Mouse (Mus musculus) limb, embryonic 15.5 days (tissue): ENCODE measurements around the gene Rsph3b. TPM values are rescaled to one million over a fixed set of nuclear protein-coding genes. Genes with fewer than 3 reads are reported as not detected.
A peak's percentile ranks its signal among the peaks of the same experiment; 100 is the strongest.

Source experiments
- ATAC-seq: fragments of 200-750 bp; cut with Nextera tagmentation; 2 replicates; pipeline ENCODE4 v1.8.0; 2017; ENCODE audit warnings: low read depth, moderate TSS enrichment; ENCODE audit not compliant: insufficient number of reproducible peaks, low FRiP score, low TSS enrichment
- H3K27ac ChIP-seq: fragments of 300-500 bp; sonication (generic); 2 replicates; pipeline ENCODE4 v1.5.1; 2015; ENCODE audit warnings: moderate library complexity, mild to moderate bottlenecking, inconsistent platforms
- H3K27me3 ChIP-seq: fragments of 300-500 bp; sonication (generic); 2 replicates; pipeline ENCODE4 v1.6.1; 2015; ENCODE audit warnings: inconsistent platforms
- H3K36me3 ChIP-seq: fragments of 300-500 bp; sonication (generic); 2 replicates; pipeline ENCODE4 v1.6.1; 2015; ENCODE audit warnings: inconsistent platforms
- H3K4me1 ChIP-seq: fragments of 300-500 bp; sonication (generic); 2 replicates; pipeline ENCODE4 v1.6.1; 2015; ENCODE audit warnings: inconsistent platforms
- H3K4me2 ChIP-seq: fragments of 300-500 bp; sonication (generic); 2 replicates; pipeline ENCODE4 v1.6.1; 2015; ENCODE audit warnings: mild to moderate bottlenecking, inconsistent platforms
- H3K4me3 ChIP-seq: fragments of 300-500 bp; sonication (generic); 2 replicates; pipeline ENCODE4 v1.5.1; 2015; ENCODE audit warnings: mild to moderate bottlenecking, inconsistent platforms
- H3K9ac ChIP-seq: fragments of 300-500 bp; sonication (generic); 2 replicates; pipeline ENCODE4 v1.6.1; 2015; ENCODE audit warnings: inconsistent platforms
- H3K9me3 ChIP-seq: fragments of 300-500 bp; sonication (generic); 2 replicates; pipeline ENCODE4 v1.6.1; 2016; ENCODE audit warnings: inconsistent platforms
- WGBS: fragments of 180-500 bp; shearing (Covaris S2); methylation state at CpG from one replicate; pipeline ENCODE4 v1.1.7; 2015; 5-methylcytosine and 5-hydroxymethylcytosine counted together
- polyA plus RNA-seq: library from polyadenylated mRNA; unstranded; fragments of >200 nt; fragmentation: Nextera tagmentation; extraction: Ambion mirVana; gene quantifications from 2 replicates; pipeline ENCODE4 v1.2.1, GENCODE M21; 2015

Gene Rsph3b
- polyA plus RNA-seq, 1 experiment from 2014 or later = 35.7 TPM

- no peak overlapping the region for H3K4me2 ChIP-seq
- H3K9ac ChIP-seq = no peak overlapping the region
- H3K36me3 ChIP-seq = no peaks in the 10 kb centered on the region
- no peak overlapping the region for H3K27ac ChIP-seq
- no peak for ATAC-seq
- H3K9me3 ChIP-seq = no peaks in the 10 kb centered on the region
- WGBS = 95% methylated on average over 1 of the region's 1 CpGs
- H3K4me1 ChIP-seq = no peaks in the 10 kb centered on the region
- H3K27me3 ChIP-seq = no peaks in the 10 kb centered on the region
- H3K4me3 ChIP-seq = no peak overlapping the region
These were observed 64.0 kb downstream of the Rsph3b start for GRCm38 (mm10) chr17:6884531-6884930.

- Histone ChIP-seq H3K27ac (no peak overlapping the region), H3K36me3 (no peaks in the 10 kb centered on the region), H3K9me3 (no peaks in the 10 kb centered on the region), H3K4me3 (no peak overlapping the region), H3K4me1 (no peaks in the 10 kb centered on the region), H3K27me3 (no peaks in the 10 kb centered on the region), H3K4me2 (no peak overlapping the region), H3K9ac (no peak overlapping the region)
- WGBS = 82% methylated on average over 6 of the region's 6 CpGs
- ATAC-seq = no peak
These were observed 67.2 kb downstream of the Rsph3b start for GRCm38 (mm10) chr17:6881306-6881705.

- H3K36me3 ChIP-seq = no peaks in the 10 kb centered on the region
- WGBS = 93% methylated on average over 2 of the region's 2 CpGs
- H3K4me3 ChIP-seq = no peak overlapping the region
- no peak overlapping the region for H3K4me2 ChIP-seq
- H3K27ac ChIP-seq = no peak overlapping the region
- H3K9ac ChIP-seq = no peak overlapping the region
- no peak for ATAC-seq
- H3K9me3 ChIP-seq = no peaks in the 10 kb centered on the region
- no peaks in the 10 kb centered on the region for H3K27me3 ChIP-seq
- H3K4me1 ChIP-seq = peaks cover 15% of the 10 kb centered on the region
These were observed 77.1 kb downstream of the Rsph3b start for GRCm38 (mm10) chr17:6871421-6871820.

GRCm38 (mm10) chr17:6868810-6869209 is 79.7 kb downstream of the Rsph3b start:
- peaks cover 36% of the 10 kb centered on the region for H3K4me1 ChIP-seq
- no peaks in the 10 kb centered on the region for H3K36me3 ChIP-seq
- no peak overlapping the region for H3K4me3 ChIP-seq
- no peak overlapping the region for H3K27ac ChIP-seq
- H3K9me3 ChIP-seq = no peaks in the 10 kb centered on the region
- no peaks in the 10 kb centered on the region for H3K27me3 ChIP-seq
- ATAC-seq = no peak
- H3K4me2 ChIP-seq = no peak overlapping the region
- no peak overlapping the region for H3K9ac ChIP-seq

GRCm38 (mm10) chr17:6867740-6868139 is 80.7 kb downstream of the Rsph3b start:
- H3K9me3 ChIP-seq = no peaks in the 10 kb centered on the region
- no peak overlapping the region for H3K27ac ChIP-seq
- H3K4me2 ChIP-seq = no peak overlapping the region
- H3K9ac ChIP-seq = no peak overlapping the region
- no peaks in the 10 kb centered on the region for H3K36me3 ChIP-seq
- peaks cover 36% of the 10 kb centered on the region for H3K4me1 ChIP-seq
- no peaks in the 10 kb centered on the region for H3K27me3 ChIP-seq
- no peak for ATAC-seq
- no peak overlapping the region for H3K4me3 ChIP-seq
- WGBS = 26% methylated on average over 7 of the region's 7 CpGs

- Histone ChIP-seq H3K9ac (no peak overlapping the region), H3K4me1 (peaks cover 42% of the 10 kb centered on the region), H3K4me2 (no peak overlapping the region), H3K4me3 (no peak overlapping the region), H3K27me3 (no peaks in the 10 kb centered on the region), H3K9me3 (no peaks in the 10 kb centered on the region), H3K27ac (no peak overlapping the region), H3K36me3 (no peaks in the 10 kb centered on the region)
- 26% methylated on average over 1 of the region's 1 CpGs for WGBS
- ATAC-seq = no peak
These were observed 81.9 kb downstream of the Rsph3b start for GRCm38 (mm10) chr17:6866576-6866975.

GRCm38 (mm10) chr17:6865580-6865979 is 82.9 kb downstream of the Rsph3b start:
- Histone ChIP-seq H3K36me3 (no peaks in the 10 kb centered on the region), H3K9ac (no peak overlapping the region), H3K4me2 (no peak overlapping the region), H3K4me3 (no peak overlapping the region), H3K9me3 (no peaks in the 10 kb centered on the region), H3K27me3 (no peaks in the 10 kb centered on the region), H3K27ac (peak overlapping the region; percentile 28; the same call in 1 of the 2 replicates), H3K4me1 (peaks cover 52% of the 10 kb centered on the region)
- ATAC-seq = no peak
- WGBS = 32% methylated on average over 5 of the region's 5 CpGs

GRCm38 (mm10) chr17:6864869-6865268 is 83.6 kb downstream of the Rsph3b start:
- Histone ChIP-seq H3K27me3 (no peaks in the 10 kb centered on the region), H3K4me3 (no peak overlapping the region), H3K9ac (no peak overlapping the region), H3K9me3 (no peaks in the 10 kb centered on the region), H3K4me1 (peaks cover 59% of the 10 kb centered on the region), H3K4me2 (0 out of 2 replicates have a peak overlapping the region, but pooled peaks have one; percentile 17), H3K36me3 (no peaks in the 10 kb centered on the region), H3K27ac (peak overlapping the region; percentile 28; the same call in 1 of the 2 replicates)
- no peak for ATAC-seq
- 15% methylated on average over 13 of the region's 13 CpGs for WGBS

GRCm38 (mm10) chr17:6863521-6863920 is 85.0 kb downstream of the Rsph3b start:
- no peak overlapping the region for H3K27ac ChIP-seq
- H3K36me3 ChIP-seq = no peaks in the 10 kb centered on the region
- H3K27me3 ChIP-seq = no peaks in the 10 kb centered on the region
- ATAC-seq = no peak
- H3K9me3 ChIP-seq = no peaks in the 10 kb centered on the region
- no peak overlapping the region for H3K4me2 ChIP-seq
- 86% methylated on average over 6 of the region's 6 CpGs for WGBS
- H3K4me3 ChIP-seq = no peak overlapping the region
- peaks cover 56% of the 10 kb centered on the region for H3K4me1 ChIP-seq
- H3K9ac ChIP-seq = no peak overlapping the region

GRCm38 (mm10) chr17:6862040-6862780 is 86.3 kb downstream of the Rsph3b start:
- ATAC-seq = no peak
- 64% methylated on average over 12 of the region's 12 CpGs for WGBS
- Histone ChIP-seq H3K4me1 (peaks cover 52% of the 10 kb centered on the region), H3K36me3 (no peaks in the 10 kb centered on the region), H3K9ac (0 out of 2 replicates have a peak overlapping the region, but pooled peaks have one; percentile 2), H3K4me2 (peak overlapping the region; percentile 45), H3K27me3 (no peaks in the 10 kb centered on the region), H3K9me3 (no peaks in the 10 kb centered on the region), H3K27ac (no peak overlapping the region), H3K4me3 (0 out of 2 replicates have a peak overlapping the region, but pooled peaks have one; percentile 18)

GRCm38 (mm10) chr17:6861181-6862039 is 87.1 kb downstream of the Rsph3b start:
- Histone ChIP-seq H3K27ac (peak overlapping the region; percentile 28; the same call in 1 of the 2 replicates), H3K4me3 (peak overlapping the region; percentile 18), H3K27me3 (no peaks in the 10 kb centered on the region), H3K9ac (peak overlapping the region; percentile 2; the same call in 1 of the 2 replicates), H3K4me2 (peak overlapping the region; percentile 45), H3K36me3 (no peaks in the 10 kb centered on the region), H3K9me3 (no peaks in the 10 kb centered on the region), H3K4me1 (peaks cover 46% of the 10 kb centered on the region)
- WGBS = 12% methylated on average over 28 of the region's 28 CpGs
- ATAC-seq = peak; percentile 66; the same call in 1 of the 2 replicates

GRCm38 (mm10) chr17:6860491-6860897 is 88.0 kb downstream of the Rsph3b start:
- Histone ChIP-seq H3K27me3 (no peaks in the 10 kb centered on the region), H3K4me3 (no peak overlapping the region), H3K4me1 (peaks cover 36% of the 10 kb centered on the region), H3K4me2 (0 out of 2 replicates have a peak overlapping the region, but pooled peaks have one; percentile 2), H3K27ac (no peak overlapping the region), H3K9ac (no peak overlapping the region), H3K36me3 (no peaks in the 10 kb centered on the region), H3K9me3 (no peaks in the 10 kb centered on the region)
- ATAC-seq = no peak
- 23% methylated on average over 12 of the region's 12 CpGs for WGBS
